Mouse (Mus musculus) MEL (cell line): ENCODE measurements around the gene Acr.

ENCODE experiments used
- CTCF ChIP-seq, 3 experiments: IDR thresholded peaks in 2 of 3; conservative IDR thresholded peaks in 1 of 3; 2 replicates each; pipeline ENCODE4 v1.5.1; 2011 to 2012; ENCODE audit warnings: low read length in 3 of 3, low read depth in 2 of 3, mild to moderate bottlenecking in 2 of 3, improper control_type of control experiment in 1 of 3, inconsistent platforms in 1 of 3, mixed read lengths in 1 of 3, moderate library complexity in 1 of 3; ENCODE audit not compliant: control insufficient read depth in 1 of 3, insufficient read depth in 1 of 3, poor library complexity in 1 of 3, severe bottlenecking in 1 of 3
- ETS1 ChIP-seq: IDR thresholded peaks from 2 replicates; pipeline ENCODE4 v1.6.1; 2012; ENCODE audit warnings: low read depth, mild to moderate bottlenecking, inconsistent platforms, low read length, improper control_type of control experiment, moderate library complexity
- KAT2A ChIP-seq: conservative IDR thresholded peaks from 2 replicates; pipeline ENCODE4 v1.6.1; 2012; ENCODE audit warnings: low read depth, low read length, improper control_type of control experiment, inconsistent platforms
- MEF2A ChIP-seq: IDR thresholded peaks from 2 replicates; pipeline ENCODE4 v1.6.1; 2014; ENCODE audit warnings: low read depth, mild to moderate bottlenecking, inconsistent platforms, low read length, improper control_type of control experiment; ENCODE audit not compliant: poor library complexity, insufficient replicate concordance, severe bottlenecking; ENCODE audit errors: extremely low read depth
- NRF1 ChIP-seq: IDR thresholded peaks from 2 replicates; pipeline ENCODE4 v1.6.1; 2014; ENCODE audit warnings: low read depth, mild to moderate bottlenecking, inconsistent platforms, low read length, improper control_type of control experiment, moderate library complexity; ENCODE audit not compliant: poor library complexity, insufficient read depth, severe bottlenecking
- POLR2A ChIP-seq, 2 experiments: IDR thresholded peaks; 2 replicates each; pipeline ENCODE4 v1.6.1; 2011 to 2012; ENCODE audit warnings: low read length in 2 of 2, mild to moderate bottlenecking in 2 of 2, control low read depth in 1 of 2, improper control_type of control experiment in 1 of 2, low read depth in 1 of 2, moderate library complexity in 1 of 2; ENCODE audit not compliant: control insufficient read depth in 1 of 2, insufficient read depth in 1 of 2, poor library complexity in 1 of 2
- SIN3A ChIP-seq: IDR thresholded peaks from 2 replicates; pipeline ENCODE4 v1.6.1; 2012; ENCODE audit warnings: low read length, improper control_type of control experiment, inconsistent platforms
- TAL1 ChIP-seq: IDR thresholded peaks from 2 replicates; pipeline ENCODE4 v1.6.1; 2012; ENCODE audit warnings: mild to moderate bottlenecking, inconsistent platforms, low read length, moderate library complexity, mixed read lengths
- TBP ChIP-seq: IDR thresholded peaks from 2 replicates; pipeline ENCODE4 v1.8.0; 2011; ENCODE audit warnings: low read depth, low read length, improper control_type of control experiment
- USF1 ChIP-seq: IDR thresholded peaks from 2 replicates; pipeline ENCODE4 v1.6.1; 2014; ENCODE audit warnings: low read depth, mild to moderate bottlenecking, inconsistent platforms, low read length, improper control_type of control experiment, moderate library complexity
- ZKSCAN1 ChIP-seq: IDR thresholded peaks from 2 replicates; pipeline ENCODE4 v1.6.1; 2012; ENCODE audit warnings: low read depth, mild to moderate bottlenecking, inconsistent platforms, low read length, improper control_type of control experiment, moderate library complexity

DNA sequence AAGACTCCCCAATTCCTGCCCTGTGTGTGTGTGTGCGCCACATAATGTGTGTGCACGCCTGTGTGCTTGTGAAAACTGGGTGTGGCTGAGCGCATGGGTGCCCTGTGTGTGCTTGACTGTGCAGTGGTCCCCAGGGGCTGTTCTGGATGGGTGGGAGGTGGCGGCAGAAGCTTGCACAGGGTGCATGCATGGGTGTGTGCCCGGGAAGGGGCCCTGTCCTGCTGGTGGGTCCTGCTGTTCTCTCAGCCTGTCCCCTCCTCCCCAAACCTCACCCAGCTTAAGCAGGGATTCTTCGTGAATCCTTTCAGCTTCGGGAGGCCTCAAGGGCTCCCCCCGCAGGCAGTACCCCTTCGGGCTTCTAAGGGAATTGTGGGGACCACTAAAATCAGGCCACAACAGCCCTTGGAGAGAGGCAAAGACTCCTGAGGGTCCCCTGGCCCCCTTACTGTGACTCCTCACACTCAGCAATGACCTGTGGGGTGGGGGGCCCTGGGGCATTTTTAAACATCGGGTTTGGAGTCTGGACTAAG lies 8.9 kb upstream of the Acr start:
- no peak for TF ChIP-seq POLR2A (IDR thresholded peaks at IDR 0.05; ENCODE audit: control insufficient read depth in 1 of 2, insufficient read depth in 1 of 2, low read depth in 1 of 2, low read length in 2 of 2, poor library complexity in 1 of 2)
- peak in 2 of 3 experiments; percentile 42 to 60; a peak in 4 of 6 replicates for TF ChIP-seq CTCF (IDR thresholded peaks at IDR 0.05 in 2 of 3, conservative IDR thresholded peaks at IDR 0.05 in 1 of 3; ENCODE audit: control insufficient read depth in 1 of 3, insufficient read depth in 1 of 3, low read depth in 2 of 3, low read length in 3 of 3, poor library complexity in 1 of 3, severe bottlenecking in 1 of 3)
- no peak for TF ChIP-seq ZKSCAN1
- no peak for TF ChIP-seq TBP
- TF ChIP-seq MEF2A: no peak
- TF ChIP-seq TAL1: no peak
- no peak for TF ChIP-seq SIN3A
- no peak for TF ChIP-seq ETS1
- TF ChIP-seq KAT2A: no peak
- TF ChIP-seq USF1: no peak
- TF ChIP-seq NRF1: no peak
